Comparison of ENCODE assay signal across 8 mouse cellular contexts in genomic region chr1:128824235-128824634, GRCm38 (mm10).
A peak's percentile ranks its signal among the peaks of the same experiment; 100 is the strongest.
DNase-seq lines count a peak whose midpoint lies in the region; ATAC-seq lines count a peak whose summit lies in the region.

No protein-coding gene starts in this region.

- peak; percentile 83 for DNase-seq in A20 (ENCODE audit: low read depth, low spot score)
- peak; percentile 54 for DNase-seq in embryo, embryonic 11.5 days (ENCODE audit: low read depth, low spot score)
- DNase-seq in heart, embryonic 10.5 days (ENCODE audit: low spot score): peak; percentile 80
- peak; percentile 38 for DNase-seq in large intestine, adult 2 months (ENCODE audit: low read depth, low spot score)
- DNase-seq in ovary, adult 18-20 months (ENCODE audit: low spot score): peak; percentile 35
- peak; percentile 85 for DNase-seq in thymus, postnatal 0 days (ENCODE audit: low spot score)

- no peak overlapping the region for H3K4me3 ChIP-seq in heart, embryonic 10.5 days
- H3K4me3 ChIP-seq in lung, embryonic 15.5 days: no peak overlapping the region

- H3K27ac ChIP-seq in heart, embryonic 10.5 days: no peak overlapping the region
- 0 out of 2 replicates have a peak overlapping the region, but pooled peaks have one; percentile 21 for H3K27ac ChIP-seq in lung, embryonic 15.5 days

- H3K36me3 ChIP-seq in heart, embryonic 10.5 days: no peaks in the 10 kb centered on the region
- H3K36me3 ChIP-seq in lung, embryonic 15.5 days: no peaks in the 10 kb centered on the region

- ATAC-seq in activated CD4-positive, CD25-positive, alpha-beta regulatory T cell, adult 4 months: peak; percentile 75
- ATAC-seq in lung, embryonic 15.5 days (ENCODE audit: borderline replicate concordance, extremely low read depth, low FRiP score, low TSS enrichment): peak; percentile 47; the same call in 1 of the 2 replicates

- WGBS in heart, embryonic 10.5 days: 6% methylated on average over 8 of the region's 8 CpGs
- 3% methylated on average over 8 of the region's 8 CpGs for WGBS in large intestine, adult 2 months
- 4% methylated on average over 8 of the region's 8 CpGs for WGBS in lung, embryonic 15.5 days

- H3K27me3 ChIP-seq in heart, embryonic 10.5 days (ENCODE audit: insufficient read depth, poor library complexity, severe bottlenecking): no peaks in the 10 kb centered on the region
- no peaks in the 10 kb centered on the region for H3K27me3 ChIP-seq in lung, embryonic 15.5 days

- no peaks in the 10 kb centered on the region for H3K9me3 ChIP-seq in heart, embryonic 10.5 days
- H3K9me3 ChIP-seq in lung, embryonic 15.5 days: no peaks in the 10 kb centered on the region

- H3K4me2 ChIP-seq in lung, embryonic 15.5 days: no peak overlapping the region

- H3K4me1 ChIP-seq in heart, embryonic 10.5 days: no peaks in the 10 kb centered on the region
- peaks cover 6% of the 10 kb centered on the region; the same call in 1 of the 2 replicates for H3K4me1 ChIP-seq in lung, embryonic 15.5 days

- no peak overlapping the region for H3K9ac ChIP-seq in lung, embryonic 15.5 days

Comparison
In these comparisons a context has a peak if more than half of its experiments do, and no peak if none do; other contexts are left out.
1. DNase-seq: peak in every context shown above with its lines; median percentile 85 in thymus, postnatal 0 days; 83 in A20; 80 in heart, embryonic 10.5 days; 54 in embryo, embryonic 11.5 days; 38 in large intestine, adult 2 months; 35 in ovary, adult 18-20 months.